Mouse (Mus musculus) gastrocnemius, adult 18-20 months (tissue): ENCODE results near the gene Cnr2. TPM values are rescaled to one million over a fixed set of nuclear protein-coding genes. Genes with fewer than 3 reads are reported as not detected.
A peak's percentile ranks its signal among the peaks of the same experiment; 100 is the strongest.
"Not testable (repeated sequence)": the region's sequence is repeated elsewhere in the genome, so short reads cannot be mapped to it uniquely, and the experiment has no call there.

Experiments
- DNase-seq: peaks from one replicate; pipeline ENCODE4 v3.0.0; 2021; ENCODE audit warnings: low spot score
- total RNA-seq, 2 experiments: library from RNA; stranded (reverse); gene quantifications; 2 replicates each; pipeline ENCODE4 v1.2.3; 2021

The Cnr2 gene
- total RNA-seq, 2 experiments from 2014 or later, result 0.12 TPM; not detected in 1

GRCm38 (mm10) chr4:135930239-135930638 lies 35.0 kb downstream of the Cnr2 start:
- DNase-seq, result no peak

DNA sequence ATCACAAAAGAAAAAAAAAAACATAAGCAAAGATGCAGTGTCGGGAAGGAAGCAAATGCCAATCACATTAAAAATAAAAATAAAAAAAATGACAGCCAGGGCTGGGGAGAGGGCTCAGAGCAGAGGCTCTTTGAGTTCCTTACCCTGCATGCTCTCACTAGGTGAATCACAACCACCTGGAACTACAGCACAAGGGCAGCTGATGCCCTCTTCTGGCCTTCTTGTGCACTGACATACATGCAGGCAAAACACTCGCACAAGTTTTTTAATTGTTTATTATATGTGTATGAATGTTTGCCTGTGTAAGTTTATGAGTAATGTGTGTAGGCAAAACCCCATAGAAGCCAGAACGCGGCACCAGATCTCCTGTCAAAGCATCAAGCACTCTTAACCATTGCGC lies 36.6 kb downstream of the Cnr2 start:
- no peak for DNase-seq

DNA sequence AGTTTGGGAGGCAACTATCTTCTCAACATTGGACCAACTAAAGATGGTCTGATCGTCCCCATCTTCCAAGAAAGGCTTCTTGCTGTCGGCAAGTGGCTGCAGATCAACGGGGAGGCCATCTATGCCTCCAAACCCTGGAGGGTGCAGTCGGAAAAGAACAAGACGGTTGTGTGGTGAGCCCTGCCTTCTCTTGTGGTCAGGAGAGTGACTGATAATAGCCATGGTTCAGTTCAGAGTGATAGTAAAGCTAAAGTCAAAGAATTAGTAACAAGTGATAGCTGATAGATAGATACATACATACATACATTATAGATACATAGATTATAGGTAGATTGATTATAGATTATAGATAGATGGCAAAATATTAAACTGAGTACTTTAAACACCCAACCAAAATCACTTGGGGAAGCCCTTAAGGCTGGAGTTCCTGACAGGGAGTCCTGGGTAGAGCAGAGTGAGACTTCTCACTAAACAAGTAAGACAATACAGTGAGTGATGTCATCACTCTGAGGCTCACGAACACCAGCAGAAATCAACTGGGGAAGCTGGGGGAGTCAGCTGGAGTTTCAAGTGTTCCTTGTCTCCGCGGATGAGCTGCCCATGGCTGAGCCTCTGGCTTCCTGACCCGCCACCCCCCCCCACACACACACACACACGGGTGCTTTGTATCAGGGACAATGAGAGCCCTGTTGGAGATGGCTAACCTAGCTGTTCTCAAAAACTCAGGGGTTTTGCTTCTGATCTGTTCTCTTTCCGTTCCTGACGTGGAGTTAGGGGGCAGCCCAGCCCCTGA lies 39.7 kb downstream of the Cnr2 start:
- DNase-seq, result no peak

GRCm38 (mm10) chr4:135935502-135935901 lies 40.3 kb downstream of the Cnr2 start:
- DNase-seq, result peak; percentile 63

DNA sequence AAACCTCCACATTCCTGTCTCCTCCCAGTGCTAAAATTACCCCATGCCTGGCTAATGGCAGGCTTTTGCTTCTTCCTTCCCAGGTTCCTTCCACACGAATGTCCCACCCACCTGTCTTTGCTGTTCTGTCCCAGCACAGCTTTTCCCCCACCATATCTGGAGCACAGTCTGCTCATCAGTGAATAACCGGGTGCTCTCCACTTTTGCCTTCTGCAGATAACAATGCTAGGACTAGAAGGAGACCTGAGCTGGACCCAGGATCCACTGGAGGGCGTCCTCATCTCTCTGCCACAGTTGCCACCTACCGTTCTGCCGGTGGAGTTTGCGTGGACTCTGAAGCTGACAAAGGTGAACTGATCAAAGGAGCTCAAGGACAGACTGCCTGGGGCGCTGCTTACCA lies 43.7 kb downstream of the Cnr2 start:
- no peak for DNase-seq

DNA sequence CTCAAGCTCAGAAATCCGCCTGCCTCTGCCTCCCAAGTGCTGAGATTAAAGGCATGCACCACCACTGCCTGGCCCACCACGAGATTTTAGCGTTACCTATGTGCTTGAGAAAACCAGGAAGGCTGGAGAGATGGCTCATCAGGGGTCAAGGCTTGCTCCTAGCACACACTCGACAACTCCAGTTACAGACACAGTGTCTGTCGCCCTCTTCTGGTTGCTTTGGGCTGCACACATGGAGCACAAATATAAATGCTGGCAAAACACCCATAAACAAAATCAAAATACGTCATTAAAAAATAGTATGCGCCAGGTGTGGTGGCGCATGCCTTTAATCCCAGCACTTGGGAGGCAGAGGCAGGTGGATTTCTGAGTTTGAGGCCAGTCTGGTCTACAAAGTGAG lies 45.8 kb downstream of the Cnr2 start:
- DNase-seq, result not testable (repeated sequence)

DNA sequence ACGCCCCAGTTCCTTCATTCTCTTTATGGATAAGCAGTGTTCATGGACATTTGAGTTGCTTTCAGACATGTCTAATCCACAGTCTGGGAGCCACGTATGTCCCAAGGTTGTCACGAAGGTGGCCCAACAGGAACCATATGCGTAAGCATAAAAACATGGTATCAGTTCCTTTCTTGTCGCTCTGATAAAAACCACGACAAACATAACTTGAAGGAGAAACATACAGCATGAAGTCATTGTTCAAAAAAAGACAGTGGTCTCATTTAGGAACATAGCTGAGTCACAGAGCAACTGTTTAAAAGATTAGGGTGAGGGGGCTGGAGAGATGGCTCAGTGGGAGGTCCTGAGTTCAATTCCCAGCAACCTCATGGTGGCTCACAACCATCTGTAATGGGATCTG lies 47.0 kb downstream of the Cnr2 start:
- DNase-seq, result no peak

DNA sequence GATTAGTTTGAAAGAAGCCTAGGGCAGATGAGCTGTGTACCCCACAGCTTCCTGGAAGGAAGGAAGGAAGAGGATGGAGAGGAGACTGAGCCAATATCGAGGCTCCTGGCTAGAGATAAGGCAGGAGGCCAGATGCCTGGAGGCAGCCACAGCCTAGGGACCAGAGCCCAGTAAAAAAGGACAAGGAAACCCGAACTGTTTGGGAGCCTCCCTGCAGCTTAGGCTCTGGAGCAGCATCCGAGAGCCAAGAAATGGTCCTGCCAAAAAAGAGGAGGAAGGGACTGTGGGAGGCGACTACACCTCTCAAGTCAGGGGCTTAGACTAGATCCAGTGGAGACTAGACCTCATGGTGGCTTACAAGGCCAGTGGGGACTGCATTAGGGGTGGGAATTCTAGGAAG lies 48.2 kb downstream of the Cnr2 start:
- peak; percentile 56 for DNase-seq

DNA sequence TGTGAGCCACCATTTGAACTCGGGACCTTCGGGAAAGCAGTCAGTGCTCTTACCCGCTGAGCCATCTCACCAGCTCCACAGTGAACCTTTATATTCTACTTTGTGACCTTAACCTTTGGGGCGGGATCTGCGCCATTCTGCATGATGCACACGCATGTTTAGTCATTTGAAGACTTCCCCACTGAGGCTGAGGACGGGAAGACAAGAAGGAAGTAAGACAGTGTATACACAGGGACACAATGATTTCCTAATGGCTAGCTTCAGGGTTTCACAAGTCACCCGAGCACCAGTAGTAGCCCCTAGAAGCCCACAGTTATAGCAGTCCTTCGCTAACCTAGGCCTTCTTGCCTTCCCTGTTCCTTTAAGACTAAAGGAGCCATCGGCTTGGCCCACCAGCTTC lies 50.5 kb downstream of the Cnr2 start:
- DNase-seq, result no peak

- peak; percentile 97 for DNase-seq
Observed at GRCm38 (mm10) chr4:135946278-135946658, 51.1 kb downstream of the Cnr2 start, which contains the start of gene Hmgcl. Gene Hmgcl, plus strand, starts transcription at chr4:135946448.

- no peak for DNase-seq
Observed at GRCm38 (mm10) chr4:135946659-135947301, 51.6 kb downstream of the Cnr2 start.

DNA sequence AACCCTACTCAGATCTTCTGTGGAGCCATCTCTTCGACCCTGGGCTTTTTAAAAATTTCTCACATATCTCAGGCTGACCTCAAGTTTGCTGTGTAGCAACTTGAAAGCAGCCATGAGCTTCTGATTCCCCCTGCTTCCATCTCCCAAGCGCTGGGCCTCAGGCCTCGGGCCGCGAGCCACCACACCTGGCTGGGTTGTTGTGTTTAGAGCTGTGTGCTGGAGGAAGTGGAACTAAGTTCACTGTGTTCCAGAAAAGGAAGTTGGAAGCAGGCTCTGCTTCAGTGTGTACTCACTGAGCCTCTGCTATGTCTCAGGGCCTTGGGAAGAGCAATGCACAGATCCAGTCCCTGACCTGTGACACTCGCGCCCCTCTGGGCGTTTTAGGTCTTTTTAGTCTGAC lies 52.9 kb downstream of the Cnr2 start:
- no peak for DNase-seq

GRCm38 (mm10) chr4:135949475-135949874 lies 54.3 kb downstream of the Cnr2 start:
- no peak for DNase-seq

DNA sequence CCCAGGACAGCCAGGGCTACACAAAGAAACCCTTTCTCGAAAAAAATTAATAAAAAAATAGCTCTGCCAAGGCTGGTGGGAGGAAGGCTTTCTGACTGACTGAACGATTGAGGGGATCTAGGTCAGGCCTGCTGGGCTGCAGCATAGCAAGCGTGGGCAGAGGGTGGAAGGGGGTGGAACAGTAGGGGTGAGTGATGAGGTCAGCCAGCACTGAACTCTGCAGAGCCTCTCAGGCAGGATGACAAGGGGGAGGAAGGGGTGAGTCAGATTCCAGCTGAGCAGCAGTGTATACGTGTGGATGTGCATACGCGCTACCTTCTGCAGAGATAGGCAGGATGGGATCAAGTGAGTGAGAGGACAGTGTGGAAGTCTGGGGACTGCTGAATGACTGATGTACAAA lies 54.7 kb downstream of the Cnr2 start:
- no peak for DNase-seq

GRCm38 (mm10) chr4:135950365-135950764 lies 55.2 kb downstream of the Cnr2 start:
- no peak for DNase-seq

DNA sequence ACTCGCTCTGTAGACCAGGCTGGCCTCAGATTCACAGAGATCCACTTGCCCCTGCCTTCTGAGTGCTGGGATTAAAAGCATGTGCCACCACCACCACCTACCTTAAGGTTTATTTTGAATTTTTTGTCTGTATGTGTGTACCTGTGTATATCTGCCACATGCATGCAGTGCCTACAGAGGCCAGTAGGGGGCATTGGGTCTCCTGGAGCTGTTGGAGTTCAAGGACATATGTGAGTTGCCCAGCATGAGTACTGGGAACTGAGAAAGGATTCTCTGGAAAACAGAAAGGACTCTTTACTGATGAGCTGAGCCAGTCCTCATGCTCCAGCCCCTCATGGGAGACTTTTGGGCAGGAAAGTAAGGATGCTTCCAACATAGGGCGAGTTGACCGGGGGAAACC lies 56.3 kb downstream of the Cnr2 start:
- no peak for DNase-seq

DNA sequence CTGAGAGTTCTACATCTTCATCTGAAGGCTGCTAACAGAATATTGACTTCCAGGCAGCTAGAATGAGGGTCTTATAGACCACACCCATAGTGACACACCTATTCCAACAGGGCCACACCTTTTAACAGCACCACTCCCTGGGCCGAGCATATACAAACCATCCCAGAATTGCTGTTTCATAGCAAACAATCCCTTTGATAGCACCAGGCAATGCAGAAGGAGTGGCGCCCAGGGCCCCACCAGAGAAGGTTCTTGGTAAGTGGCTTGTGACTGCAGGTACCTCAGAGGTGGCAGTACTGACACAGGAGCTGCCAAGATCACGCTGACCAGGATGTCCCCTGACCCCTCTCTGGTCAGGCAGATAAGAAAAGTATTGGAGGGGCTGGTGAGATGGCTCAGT lies 58.0 kb downstream of the Cnr2 start:
- DNase-seq, result no peak

- peak; percentile 77 for DNase-seq
Observed at GRCm38 (mm10) chr4:135954241-135954640, 59.0 kb downstream of the Cnr2 start.

DNA sequence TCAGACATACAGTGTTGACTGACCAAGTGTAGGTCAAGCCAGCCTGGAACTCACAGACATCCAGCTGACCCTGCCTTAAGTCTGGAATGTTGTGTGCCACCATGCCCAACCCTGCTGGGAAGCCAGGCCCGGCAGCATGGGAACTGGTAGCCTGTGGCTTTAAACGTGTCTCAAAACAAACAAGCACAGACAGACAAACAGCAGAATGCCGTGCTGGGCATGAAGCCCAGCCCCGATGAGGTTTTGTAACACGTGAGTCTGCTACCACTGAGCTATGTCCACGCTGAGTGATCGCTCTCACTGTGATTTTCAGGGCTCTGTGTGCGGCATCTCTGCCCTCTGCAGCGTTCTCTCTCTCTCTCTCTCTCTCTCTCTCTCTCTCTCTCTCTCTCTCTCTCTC lies 60.7 kb downstream of the Cnr2 start:
- no peak for DNase-seq

GRCm38 (mm10) chr4:135958354-135958753 lies 63.2 kb downstream of the Cnr2 start:
- no peak for DNase-seq

DNA sequence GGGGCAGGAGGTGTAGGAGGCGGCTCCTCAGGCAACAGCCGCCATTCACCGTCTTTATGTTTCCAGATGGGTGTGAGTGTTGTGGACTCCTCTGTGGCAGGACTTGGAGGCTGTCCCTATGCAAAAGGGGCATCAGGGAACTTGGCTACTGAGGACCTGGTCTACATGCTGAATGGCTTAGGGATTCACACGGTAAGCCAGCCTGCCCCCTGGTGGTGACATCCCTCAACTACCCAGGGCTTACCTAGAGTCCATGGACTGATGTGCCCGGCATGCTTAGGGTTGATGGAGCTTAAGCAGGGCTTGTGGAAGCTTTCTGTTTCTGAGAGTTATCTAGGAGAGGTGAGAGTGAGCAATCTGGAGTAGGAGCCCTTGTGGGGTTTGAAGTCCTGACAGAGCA lies 65.5 kb downstream of the Cnr2 start:
- peak; percentile 78 for DNase-seq

GRCm38 (mm10) chr4:135961709-135962108 lies 66.5 kb downstream of the Cnr2 start:
- no peak for DNase-seq

DNA sequence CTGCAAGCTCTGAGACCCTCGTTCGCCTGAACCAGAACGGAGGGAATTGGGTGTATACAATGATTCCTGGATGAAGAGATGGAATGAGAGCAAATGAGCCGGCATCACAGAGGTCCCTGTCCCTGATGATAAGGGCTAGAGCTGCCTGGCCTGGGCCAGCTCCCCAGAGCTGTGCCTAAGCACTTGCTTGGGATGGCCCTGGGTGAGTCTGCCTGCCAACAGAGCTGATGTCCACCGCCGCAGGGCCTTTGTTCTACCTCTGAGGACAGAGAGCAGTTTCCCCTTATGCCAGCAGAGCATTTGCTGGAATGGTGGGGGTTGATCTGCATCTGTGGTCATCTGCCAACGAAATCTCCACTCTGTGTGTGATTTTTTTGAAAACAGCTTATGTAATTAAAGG lies 67.0 kb downstream of the Cnr2 start:
- DNase-seq, result no peak
